Mouse (Mus musculus): Measurements from ENCODE around the gene Zfp503.

The Zfp503 gene

DNA sequence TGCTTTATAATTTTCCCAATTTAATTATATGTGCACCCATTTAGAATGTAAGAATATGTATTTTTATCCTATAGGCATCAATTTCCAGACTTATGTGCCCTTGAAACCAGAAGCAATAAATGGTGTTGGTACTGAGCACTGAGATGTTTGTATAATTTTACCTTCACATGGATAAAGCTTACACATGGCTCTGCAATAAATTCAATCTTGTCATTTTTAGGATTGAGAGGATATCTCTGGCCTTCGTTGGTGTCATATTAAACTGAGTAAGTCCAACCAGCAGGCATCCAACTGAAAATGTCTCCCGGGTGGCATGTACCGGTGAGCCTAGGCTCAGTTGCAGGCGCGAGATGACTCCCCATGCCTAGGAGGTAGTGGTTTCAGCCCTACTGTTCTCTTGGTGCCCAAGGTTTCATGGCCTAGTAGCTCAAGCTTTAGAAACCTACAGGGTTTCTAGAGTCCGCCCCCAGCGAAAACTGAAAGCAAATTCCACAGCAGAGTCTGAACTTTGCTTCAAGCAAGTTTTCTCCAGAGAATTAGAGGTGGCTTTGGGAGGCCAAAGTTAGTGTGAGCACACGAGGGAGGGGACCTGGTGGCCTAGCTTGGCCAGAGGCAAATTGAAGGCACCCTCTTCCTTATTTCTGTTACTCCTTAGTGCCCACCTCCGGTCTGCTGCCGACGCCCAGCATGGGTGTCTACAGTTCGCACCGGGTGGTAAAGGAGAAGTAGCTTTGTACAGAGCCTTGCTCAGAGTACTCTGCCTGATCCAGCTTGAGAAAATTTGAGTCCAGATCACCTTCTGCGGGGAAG is 4.1 kb upstream of the Zfp503 start:
- no peak for DNase-seq (ENCODE audit: low read depth, low spot score)

DNA sequence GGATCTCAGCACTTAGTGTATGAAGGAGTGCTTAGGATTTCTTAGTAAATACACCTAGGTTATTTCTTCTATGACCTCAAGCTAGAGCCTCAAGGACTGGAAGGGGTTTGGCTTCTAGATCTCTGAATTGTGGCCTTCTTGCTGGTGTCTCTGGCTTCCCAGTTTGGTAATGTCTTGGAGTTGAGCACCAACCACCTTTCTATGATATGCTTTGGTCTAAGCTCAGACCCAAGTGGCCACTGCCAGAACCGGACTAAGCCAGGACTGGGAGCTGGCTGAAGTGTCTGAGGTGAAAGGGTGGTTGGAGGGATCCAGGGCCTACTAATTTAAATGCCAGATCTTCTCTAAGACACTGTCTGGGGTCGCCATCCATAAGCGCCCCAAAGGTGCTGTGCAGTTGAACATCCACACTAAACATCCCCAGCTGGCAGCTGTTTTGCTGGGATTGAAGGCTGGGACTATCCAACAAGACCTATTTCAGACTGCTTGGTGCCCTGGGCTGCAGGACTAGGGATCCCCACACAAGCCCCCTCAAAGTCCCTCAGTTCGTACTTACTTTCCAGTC is 3.0 kb upstream of the Zfp503 start:
- no peak for DNase-seq (ENCODE audit: low read depth, low spot score)

DNA sequence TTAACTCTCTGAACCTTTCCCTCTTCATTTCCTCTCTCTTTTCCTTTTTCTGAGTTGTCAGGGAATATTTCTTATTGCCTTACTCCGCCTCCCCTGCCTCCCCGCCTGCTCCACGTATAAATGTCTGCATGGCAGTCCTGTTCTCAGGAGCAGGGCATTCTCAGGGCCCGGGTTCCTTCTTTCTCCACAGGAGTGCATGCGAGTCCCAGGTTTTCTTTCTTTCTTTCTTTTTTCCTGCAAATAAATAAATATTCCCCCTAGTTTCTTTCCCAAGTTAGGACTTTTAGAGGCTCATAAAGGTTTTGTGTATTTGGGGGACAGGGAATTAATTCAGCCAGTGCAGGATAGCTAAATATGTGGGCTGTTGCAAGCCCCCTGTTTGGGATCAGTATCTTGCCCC is 2.5 kb upstream of the Zfp503 start:
- DNase-seq (ENCODE audit: low read depth, low spot score): no peak

DNA sequence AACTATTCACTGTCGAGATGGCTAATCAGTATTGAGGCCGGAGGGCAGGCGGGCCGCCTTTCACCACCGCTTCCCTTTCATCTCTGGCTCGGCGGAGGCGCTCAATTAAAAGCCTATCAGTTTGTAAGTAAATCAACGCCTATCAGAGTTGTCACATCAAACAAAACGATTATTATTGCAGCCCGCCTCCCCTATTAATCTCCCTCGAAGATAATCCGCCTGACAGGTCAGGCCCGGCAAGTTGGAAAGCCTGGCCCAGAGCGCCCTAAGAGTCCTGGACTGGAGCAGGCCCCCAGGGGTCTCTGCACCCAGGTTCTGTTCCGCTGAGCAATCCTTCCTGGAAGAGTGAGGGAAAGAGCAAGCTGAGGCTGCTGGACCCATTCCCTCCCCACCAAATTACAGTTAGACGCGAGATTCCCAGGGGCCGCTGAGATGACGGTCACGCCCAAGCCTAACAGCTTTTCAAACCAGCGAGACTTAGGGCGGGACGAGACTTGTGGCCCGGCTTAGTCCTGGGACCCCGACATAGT is 1.9 kb upstream of the Zfp503 start:
- DNase-seq (ENCODE audit: low read depth, low spot score): peak; percentile 54

DNA sequence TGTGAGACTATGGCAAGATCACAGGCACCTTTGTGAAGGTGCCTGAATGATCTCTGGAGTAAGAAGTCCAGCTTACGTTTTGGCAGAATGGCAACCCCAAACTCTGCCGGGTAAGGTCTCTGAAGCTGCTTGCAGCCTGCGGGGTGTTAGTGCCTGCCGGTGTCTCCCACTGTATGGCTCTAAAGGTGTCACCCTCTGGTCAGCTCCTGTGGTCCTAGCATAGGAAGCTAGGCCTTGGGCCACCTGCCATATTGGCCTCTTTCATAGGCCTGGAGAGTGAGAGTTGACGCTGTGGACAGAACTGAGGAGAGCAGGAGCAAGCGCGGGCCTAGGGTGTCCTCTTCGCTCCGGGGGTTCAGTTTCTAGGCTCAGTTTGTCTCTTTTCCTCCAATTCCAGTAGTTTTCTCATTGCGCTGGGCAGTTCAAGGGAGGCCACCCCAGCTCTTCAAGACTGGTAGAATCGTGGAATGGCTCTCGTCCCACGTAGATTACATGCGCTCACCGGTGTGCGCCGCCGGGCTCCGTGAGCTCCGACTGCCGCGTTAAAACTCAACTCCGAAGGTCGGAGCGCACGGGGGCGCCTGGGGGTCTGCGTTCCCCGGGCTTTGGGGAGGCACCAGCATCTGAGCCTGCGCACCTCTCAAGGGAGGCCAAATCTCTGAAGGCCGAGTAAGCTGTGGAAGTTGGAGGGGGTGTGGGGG is 1.1 kb upstream of the Zfp503 start:
- no peak for DNase-seq (ENCODE audit: low read depth, low spot score)

DNA sequence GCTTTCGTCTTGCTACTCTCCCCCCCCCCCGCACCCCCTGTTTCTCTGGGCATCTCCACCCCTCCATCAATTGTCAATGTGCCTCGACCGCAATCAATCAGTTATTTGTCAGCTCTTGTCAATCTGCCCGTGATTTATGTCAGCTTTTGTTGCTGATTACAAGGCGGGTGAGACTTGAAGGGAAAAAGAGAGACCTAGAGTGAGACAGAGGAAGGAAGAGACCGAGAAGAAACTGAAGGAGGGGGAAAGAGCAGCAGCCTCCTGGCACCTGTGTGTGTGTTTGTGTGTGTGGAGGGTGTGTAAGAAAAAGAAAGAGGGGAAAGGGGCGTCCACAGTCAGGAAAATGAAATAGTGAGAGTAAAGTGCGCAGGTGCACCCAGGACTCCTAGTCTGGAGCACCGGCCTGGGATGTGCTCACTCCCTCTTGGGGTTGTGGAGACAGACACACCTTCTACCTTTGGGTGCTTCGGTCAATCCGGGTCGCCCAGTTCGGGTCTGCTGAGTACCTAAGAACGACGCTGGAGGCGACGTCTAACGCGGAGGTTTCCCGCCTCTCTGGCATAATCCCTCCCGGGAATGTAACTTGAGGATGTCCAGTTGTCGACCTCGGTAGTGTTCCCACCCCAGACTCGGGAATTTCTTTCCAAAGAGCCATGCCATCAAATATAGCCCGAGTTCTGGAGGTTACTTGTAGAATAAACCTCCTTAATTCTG is 667 bp downstream of the Zfp503 start:
- no peak for DNase-seq (ENCODE audit: low read depth, low spot score)

DNA sequence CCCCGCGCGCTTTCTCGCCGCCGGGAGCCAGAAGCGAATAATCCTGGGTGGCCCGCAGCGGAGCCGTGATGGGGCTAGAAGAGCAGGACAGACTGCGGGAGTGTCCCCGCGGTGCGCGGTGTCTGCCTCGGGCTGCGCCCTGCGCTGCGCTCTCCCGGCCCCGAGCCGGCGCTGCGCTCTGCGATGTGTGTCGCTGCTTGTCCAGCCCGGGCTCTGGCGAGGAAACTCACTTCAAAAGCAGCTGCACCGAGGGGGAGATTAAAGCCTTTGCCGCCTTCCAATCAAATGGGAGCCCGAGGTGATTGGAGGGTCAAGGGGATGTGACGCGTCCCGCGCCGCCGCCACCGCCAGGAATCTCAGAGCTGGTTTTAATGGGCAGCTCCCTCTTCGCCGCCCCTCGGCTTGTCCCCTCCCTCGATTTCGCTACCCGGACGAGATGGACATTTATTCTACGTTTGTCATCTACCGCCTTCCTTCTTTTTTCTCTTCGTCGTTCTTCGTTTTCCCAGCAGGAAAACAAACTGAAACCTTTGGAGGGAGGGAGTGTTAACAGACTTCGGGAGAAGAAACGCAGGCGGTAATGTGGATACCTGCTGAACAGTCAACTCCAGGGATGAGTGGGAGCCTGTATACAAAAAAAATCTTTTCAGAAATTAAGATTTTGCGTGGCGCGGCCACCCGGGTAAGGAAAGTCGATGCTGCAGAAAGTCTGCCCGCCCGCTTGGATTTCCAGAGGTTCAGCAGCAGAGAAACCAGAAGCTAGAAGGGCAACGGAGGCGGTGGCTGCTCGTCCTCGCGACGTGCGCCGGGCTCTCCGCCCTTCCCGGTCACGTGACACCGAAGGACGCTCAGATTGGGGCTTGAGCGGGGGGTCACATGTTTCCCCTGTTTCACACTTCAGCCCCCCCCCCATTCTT is 1.5 kb downstream of the Zfp503 start:
- DNase-seq (ENCODE audit: low read depth, low spot score): peak; percentile 88

DNA sequence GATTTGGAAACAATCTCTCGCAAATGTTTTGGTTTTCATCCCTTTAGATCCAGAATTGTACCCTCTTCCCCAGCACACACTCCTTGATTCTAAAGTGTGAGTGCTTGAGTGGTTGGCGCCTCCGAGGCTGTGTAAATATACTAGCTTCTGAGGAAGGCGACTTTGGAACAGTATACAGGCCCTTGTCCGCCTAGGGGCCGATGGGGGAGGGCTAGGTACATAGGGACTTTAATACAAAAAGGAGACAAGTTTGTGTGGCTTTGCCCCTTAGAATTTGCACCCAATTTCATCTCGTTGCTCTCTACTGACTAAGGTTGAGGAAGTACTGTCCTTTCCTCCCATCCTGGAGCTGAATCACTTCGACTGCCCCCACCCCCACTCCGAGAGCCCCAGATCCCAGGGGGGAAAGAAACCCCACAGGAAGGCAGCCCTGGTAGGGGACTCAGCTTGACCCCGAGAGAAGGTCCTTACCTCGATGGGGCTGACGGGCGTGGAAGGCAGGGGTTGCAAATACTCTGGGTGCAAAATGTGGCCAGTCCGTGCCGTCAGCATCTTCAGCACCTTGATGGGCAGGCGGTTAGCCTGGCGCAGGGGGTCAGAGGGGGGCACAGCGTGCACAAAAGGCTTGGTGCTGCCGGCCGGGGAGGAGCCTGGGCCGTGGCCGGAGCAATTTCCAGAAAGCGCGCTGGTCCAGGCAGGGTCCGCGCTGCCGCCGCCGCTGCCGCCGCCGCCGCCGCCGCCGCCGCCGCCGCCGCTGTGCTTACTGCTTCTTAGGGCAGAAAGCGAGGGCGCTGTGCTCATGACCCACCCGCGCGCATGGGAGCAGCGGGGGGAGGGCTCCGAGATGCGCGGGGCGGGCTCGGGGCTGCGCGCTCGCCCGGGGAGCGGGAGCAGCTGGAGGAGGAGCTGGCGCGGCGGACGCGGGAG is 2.4 kb downstream of the Zfp503 start:
- no peak for DNase-seq (ENCODE audit: low read depth, low spot score)

GRCm38 (mm10) chr14:21985981-21986732 is 3.2 kb downstream of the Zfp503 start:
- DNase-seq (ENCODE audit: low read depth, low spot score): peak; percentile 61

- DNase-seq (ENCODE audit: low read depth, low spot score): no peak
These were observed 3.9 kb downstream of the Zfp503 start for GRCm38 (mm10) chr14:21985426-21985931.

GRCm38 (mm10) chr14:21984757-21985425 is 4.5 kb downstream of the Zfp503 start:
- no peak for DNase-seq (ENCODE audit: low read depth, low spot score)

- DNase-seq (ENCODE audit: low read depth, low spot score): no peak
These were observed 5.3 kb downstream of the Zfp503 start for GRCm38 (mm10) chr14:21983950-21984730.

DNA sequence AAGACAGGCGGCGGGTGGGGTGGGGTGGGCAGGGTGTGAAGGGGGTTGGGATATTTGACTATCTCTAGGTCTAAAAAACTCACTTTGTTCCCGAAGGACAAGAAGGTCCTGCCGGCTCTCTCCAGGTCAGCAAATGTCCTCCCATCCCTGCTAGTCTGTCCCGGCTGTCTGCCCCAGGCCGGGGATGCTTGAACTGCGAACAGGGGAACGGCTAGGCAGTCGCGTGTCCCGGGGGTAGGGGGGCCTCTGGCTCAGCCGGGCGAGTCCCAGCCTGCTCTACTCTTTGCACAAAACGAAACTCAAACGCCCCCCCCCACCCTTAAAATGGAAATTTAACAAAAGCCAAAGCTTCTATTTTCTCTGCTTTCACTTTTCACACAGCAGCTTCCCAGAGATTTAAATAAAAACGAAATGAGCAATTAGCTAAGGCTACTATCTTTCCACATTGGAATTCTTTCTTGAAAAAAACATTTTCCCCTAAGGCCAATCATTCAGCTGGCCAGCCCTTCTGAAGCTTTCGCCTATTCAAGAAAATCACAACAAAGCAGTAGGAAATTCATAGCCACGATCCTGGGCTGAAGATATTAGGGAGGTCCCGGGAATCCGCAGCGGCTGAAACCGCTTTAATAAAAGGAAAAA is 6.0 kb downstream of the Zfp503 start:
- no peak for DNase-seq (ENCODE audit: low read depth, low spot score)

GRCm38 (mm10) chr14:21982592-21983310 is 6.7 kb downstream of the Zfp503 start:
- no peak for DNase-seq (ENCODE audit: low read depth, low spot score)

GRCm38 (mm10) chr14:21982096-21982591 is 7.3 kb downstream of the Zfp503 start:
- DNase-seq (ENCODE audit: low read depth, low spot score): no peak

DNA sequence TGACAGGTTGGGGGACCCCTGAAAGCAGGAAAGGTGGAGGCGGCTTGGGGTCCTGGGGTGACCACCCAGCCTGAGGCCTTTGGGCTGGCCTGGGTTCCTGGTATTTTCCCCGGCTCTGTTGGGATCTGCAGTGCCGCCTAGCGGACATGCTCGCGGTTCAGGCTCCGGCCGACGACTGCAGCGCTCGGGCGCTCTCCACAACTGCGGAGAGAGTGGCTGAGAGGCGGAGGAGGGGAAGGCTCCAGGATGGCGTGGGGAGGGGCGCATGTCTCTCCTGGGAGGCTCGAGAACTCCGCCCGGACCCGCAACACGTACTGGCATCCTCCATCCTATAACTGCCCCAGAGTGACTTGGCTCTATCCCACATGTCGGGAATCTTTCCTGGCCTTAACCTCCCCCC is 7.9 kb downstream of the Zfp503 start:
- DNase-seq (ENCODE audit: low read depth, low spot score): no peak
